Mouse (Mus musculus) urinary bladder, adult 18-20 months (tissue): ENCODE measurements around the gene Sarnp.

Experiments used
- DNase-seq, 2 experiments: peaks; one replicate each; pipeline ENCODE4 v3.0.0; 2022; ENCODE audit warnings: low spot score in 2 of 2, mixed read lengths in 2 of 2

Gene Sarnp

GRCm38 (mm10) chr10:128917400-128917799 lies 100.3 kb downstream of the Sarnp start:
- DNase-seq, result no peak

DNA sequence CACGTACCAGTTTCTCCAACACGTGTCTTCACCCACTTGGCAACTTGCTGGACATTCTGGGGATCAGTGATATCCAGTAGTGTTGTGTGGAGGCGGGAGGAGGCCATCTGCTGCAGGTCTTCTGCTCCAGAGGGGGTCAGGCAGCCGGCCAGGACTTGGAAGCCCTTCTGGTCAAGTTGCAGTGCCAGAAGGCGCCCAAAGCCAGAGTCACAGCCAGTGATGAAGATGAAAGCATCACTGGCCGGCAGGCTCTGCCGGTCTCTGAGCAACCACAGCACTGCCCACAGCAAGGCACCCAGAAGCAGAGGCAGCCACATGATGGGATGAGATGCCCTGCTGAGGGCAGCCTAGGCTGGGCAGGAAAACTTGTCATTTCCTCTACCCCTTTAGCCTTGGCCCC lies 101.1 kb downstream of the Sarnp start:
- no peak for DNase-seq

GRCm38 (mm10) chr10:128919203-128919631 lies 102.1 kb downstream of the Sarnp start:
- no peak for DNase-seq

DNA sequence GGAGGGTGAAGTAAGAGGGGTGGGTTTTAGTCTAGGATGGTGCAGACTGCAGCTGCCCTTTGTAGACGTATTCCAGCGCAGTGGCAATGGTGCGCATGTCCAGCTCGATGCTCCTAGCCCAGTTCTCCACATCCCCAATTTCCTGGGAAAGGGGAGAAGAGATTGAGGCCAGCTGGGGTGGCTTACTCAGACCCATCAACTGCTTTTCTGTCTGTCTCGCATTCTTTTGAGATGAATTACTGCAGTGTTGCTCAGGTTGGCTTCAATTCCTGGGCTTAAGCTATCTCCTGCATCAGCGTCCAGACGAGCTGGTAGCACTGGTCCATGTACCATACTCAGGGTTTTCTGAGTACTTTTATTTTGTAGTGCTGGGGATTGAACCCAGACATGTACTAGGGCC lies 102.8 kb downstream of the Sarnp start:
- DNase-seq, result no peak

DNA sequence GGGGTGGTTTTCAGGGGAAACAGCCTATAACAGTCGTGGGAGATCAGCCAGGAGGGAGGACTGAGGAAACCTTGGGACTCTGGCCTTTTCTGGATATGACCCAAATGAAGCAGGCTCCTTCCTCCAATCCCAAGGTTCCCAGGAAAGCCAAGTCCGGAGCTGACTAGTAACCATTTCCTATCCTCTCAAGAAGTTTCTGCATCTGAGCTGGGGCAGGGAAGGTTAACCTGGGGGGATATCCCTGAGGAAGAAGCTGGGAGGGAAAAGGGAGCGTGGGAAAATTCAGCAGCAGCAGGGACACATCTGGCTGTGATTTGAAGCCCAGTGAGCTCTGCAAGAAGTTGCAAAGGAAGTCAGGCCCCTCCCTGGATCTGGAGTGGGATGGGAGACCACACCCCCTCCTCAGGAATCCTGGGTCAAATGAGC lies 103.6 kb downstream of the Sarnp start:
- no peak for DNase-seq

DNA sequence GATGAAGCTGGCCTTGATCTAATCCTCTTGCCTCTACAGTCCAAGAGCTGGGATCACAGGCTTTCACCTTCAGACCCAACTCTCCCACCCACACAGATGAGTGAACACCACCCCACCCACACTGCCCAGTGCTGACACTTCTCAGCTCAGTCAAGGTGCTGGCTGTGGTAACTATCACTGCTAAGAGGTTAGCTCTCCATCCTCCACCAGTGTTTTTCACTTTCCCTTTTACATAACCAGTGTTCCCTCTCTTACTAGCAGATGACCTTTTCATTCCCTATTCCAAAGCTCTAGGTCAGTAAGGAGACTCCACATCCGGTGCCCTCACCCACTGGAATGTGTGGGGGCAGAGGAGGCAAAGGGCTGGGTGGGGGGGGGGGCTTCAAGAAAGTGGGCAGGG lies 104.1 kb downstream of the Sarnp start:
- no peak for DNase-seq

DNA sequence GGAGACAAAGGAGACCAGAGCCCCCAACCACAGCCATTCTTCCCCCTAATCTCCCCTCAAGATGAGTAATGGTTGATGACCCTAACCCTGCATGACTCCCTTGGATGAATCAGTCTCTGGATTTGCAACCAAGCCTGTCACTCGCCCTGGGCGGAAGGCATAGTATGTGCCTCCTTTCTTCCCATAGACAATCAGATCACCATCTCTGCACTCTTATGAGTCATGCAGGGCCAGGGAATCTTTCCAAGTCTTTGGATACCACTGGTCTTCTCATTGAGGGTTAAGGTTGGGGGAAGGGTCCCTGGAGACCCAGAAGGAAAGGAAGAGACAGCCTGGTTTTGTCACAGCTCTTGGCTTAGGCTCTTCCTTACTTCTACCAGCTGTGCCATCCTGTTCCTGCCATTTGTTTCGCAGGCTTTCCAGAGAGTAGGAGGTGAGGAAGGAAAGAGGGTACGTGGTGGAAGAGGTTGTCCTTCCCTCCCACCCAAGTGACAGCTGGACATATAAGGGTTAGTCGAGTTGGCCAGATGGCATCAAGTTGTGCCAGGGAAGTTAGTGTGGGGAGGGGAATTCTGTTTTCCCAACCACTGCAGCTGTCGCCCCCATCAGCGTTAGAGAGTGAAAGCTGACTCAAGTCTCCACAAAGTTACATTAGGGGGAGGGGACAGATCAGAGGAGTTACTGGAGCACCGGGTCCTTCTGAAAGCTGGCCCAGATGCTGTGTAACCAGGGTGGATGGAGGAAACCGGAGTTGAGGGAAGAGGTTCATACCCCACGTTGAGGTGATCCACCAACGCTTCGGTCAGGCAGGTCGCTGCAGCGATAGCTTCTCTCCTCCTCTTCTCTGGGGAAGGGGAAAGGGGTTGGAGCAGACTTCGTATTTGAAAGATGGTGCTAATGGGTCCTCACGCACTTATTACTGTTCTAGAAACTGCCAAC lies 105.0 kb downstream of the Sarnp start:
- no peak for DNase-seq

GRCm38 (mm10) chr10:128922822-128923012 lies 105.6 kb downstream of the Sarnp start, which contains the start of gene Rdh5:
Gene Rdh5, minus strand, starts transcription at chr10:128922888.
- no peak for DNase-seq

DNA sequence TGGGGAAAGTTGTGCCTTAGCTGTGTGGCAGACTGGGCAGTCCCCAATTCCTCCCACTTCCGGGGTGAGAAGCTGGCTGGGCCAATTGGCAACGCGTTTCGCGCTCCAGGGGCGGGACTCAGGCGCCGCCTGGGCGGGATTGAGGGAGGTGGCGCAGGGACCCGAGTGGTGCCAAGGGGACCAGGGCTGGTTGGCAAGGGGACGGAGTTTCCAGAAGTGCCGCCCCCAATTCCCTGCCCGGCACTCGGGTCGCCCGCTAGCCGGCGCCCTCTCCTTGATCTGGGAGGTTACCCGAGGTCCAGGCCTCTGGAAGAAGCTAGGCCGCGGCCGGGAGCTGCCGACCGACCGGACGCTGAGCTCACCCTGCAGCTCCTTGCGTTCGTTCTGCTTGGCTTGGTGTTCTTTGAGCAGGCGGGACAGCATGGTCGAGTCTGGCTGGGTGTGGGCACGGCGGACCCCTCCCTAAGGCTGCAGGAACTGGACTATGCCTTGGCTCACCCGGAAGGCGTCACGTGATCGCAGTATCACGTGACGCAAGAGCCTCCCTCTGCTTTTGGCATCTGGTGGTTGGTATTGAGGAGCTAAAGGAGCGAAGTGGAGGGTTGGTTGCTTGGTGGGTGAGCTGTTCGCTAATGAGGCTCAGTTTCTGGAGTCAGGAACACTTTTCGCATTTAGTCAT lies 106.0 kb downstream of the Sarnp start:
- peak; percentile 94 to 96 for DNase-seq

- no peak for DNase-seq
These were observed 106.8 kb downstream of the Sarnp start, which contains the start of gene Bloc1s1 for GRCm38 (mm10) chr10:128923935-128924334. Gene Bloc1s1, minus strand, starts transcription at chr10:128924035.
